Mouse (Mus musculus) skeletal muscle tissue, postnatal 0 days (tissue): ENCODE measurements around the gene Srp54a. TPM values are rescaled to one million over a fixed set of nuclear protein-coding genes. Genes with fewer than 3 reads are reported as not detected.

Experiments
- polyA plus RNA-seq: library from polyadenylated mRNA; unstranded; fragments of >200 nt; fragmentation: Nextera tagmentation; extraction: Ambion mirVana; gene quantifications from 2 replicates; pipeline ENCODE4 v1.2.1, GENCODE M21; 2015

Srp54a gene
- polyA plus RNA-seq: 119 and 120 TPM in 2 replicates

DNA sequence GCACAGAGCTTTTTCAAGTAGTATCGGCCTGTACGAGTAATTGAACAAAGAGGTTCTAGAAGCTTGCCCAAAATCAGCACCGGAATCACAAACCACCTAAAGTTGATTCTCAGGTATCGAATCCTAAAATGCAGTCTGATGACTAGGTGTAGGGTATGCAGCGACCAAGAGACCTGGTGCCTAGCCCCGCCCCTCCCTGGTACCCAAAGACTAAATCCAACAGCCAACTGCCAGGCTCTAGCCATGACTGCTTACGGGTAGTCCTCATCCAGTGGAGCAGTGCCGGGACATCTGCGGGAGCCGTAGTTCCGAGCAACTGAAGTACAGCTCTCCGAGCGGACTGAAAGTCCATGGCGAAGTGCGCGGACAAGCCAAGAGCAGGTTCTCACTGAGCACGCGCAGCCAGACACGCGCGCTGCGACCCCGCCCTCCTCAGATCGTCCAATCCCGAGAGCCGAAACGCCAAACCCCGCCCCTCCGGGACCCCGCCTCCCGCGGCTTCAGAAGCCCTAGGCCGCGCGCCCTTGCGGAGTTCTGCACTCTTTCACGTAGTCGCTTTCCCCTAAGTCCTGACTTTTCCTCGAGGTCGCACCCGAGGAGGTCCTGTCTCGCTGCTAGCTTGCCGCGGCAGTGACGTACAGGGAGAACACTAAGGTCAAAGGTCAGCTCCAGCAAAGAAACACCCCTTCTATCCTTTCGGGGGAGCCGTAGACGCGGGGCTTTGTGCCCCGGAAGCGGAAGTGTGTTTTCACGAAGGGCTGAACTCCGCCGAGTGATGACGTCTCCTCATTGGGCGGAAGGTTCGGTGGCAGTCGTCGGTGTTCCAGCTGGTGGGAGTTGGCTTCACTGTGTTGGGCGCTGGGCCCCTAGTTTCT, at the start of gene Srp54a, which contains the start of gene 2700097O09Rik:
Gene Srp54a, plus strand, starts transcription at position 537 of the 875 bp plus-strand sequence.
Gene 2700097O09Rik, minus strand, starts transcription at position 385 of the 875 bp plus-strand sequence.

DNA sequence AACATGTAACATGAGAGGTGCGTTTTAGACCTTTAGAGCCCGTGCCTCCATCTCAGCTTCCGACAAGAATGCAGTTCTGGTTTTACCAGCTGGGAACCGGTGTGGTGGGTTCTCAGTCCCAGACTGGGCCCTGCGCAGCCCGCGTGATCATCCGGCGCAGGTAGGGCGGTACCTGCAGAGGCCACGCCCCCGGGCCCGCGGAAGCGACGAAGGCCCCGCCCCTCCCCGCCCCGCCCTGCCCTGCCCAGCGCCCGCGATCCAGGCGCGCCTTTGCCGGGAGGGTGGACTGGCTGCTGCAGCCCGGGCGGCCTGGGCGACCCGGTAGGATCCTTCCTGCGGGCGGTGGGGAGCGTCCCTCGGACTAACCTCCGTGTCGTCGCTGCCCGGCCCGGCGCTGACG, 44.2 kb downstream of the Srp54a start, which contains the start of gene Fam177a:
Gene Fam177a, plus strand, starts transcription at position 228 of the 400 bp plus-strand sequence.

DNA sequence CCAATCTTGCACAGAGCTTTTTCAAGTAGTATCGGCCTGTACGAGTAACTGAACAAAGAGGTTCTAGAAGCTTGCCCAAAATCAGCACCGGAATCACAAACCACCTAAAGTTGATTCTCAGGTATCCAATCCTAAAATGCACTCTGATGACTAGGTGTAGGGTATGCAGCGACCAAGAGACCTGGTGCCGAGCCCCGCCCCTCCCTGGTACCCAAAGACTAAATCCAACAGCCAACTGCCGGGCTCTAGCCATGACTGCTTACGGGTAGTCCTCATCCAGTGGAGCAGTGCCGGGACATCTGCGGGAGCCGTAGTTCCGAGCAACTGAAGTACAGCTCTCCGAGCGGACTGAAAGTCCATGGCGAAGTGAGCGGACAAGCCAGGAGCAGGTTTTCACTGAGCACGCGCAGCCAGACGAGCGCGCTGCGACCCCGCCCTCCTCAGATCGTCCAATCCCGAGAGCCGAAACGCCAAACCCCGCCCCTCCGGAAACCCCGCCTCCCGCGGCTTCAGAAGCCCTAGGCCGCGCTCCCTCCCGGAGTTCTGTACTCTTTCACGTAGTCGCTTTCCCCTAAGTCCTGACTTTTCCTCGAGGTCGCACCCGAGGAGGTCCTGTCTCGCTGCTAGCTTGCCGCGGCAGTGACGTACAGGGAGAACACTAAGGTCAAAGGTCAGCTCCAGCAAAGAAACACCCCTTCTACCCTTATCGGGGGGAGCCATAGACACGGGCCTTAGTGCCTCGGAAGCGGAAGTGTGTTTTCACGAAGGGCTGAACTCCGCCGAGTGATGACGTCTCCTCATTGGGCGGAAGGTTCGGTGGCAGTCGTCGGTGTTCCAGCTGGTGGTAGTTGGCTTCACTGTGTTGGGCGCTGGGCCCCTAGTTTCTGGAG, 74.7 kb downstream of the Srp54a start, which contains the start of gene Srp54b:
Gene Srp54b, plus strand, starts transcription at position 546 of the 890 bp plus-strand sequence.

Other genes with a start within 250 kb of the Srp54a start
- 1,135 and 1,256 TPM in 2 replicates for gene Cfl2, start 217.4 kb upstream of the Srp54a start, polyA plus RNA-seq
- gene Gm20403, start 93.7 kb upstream of the Srp54a start, polyA plus RNA-seq: not detected in 2 replicates
- gene Baz1a, start 65.9 kb upstream of the Srp54a start, polyA plus RNA-seq: 7.3 and 7.9 TPM in 2 replicates
- gene 2700097O09Rik, start 152 bp upstream of the Srp54a start, polyA plus RNA-seq: 11.9 and 16.5 TPM in 2 replicates
- gene Fam177a, start 44.2 kb downstream of the Srp54a start, polyA plus RNA-seq: 17.9 and 19.0 TPM in 2 replicates
- 35.3 and 43.7 TPM in 2 replicates for gene Srp54b, start 74.8 kb downstream of the Srp54a start, polyA plus RNA-seq
- gene 1700047I17Rik2, start 119.3 kb downstream of the Srp54a start, polyA plus RNA-seq: 0.30 TPM in 1 of 2 replicates, not detected in the other
- gene Srp54c, start 149.9 kb downstream of the Srp54a start, polyA plus RNA-seq: 51.8 and 59.3 TPM in 2 replicates
- gene 1110008L16Rik, start 219.3 kb downstream of the Srp54a start, polyA plus RNA-seq: 6.7 and 7.6 TPM in 2 replicates
- gene Ppp2r3c, start 222.7 kb downstream of the Srp54a start, polyA plus RNA-seq: 9.4 and 10.9 TPM in 2 replicates